Mouse (Mus musculus): ENCODE results near the gene Vmn1r128. TPM values are rescaled to one million over a fixed set of nuclear protein-coding genes. Genes with fewer than 3 reads are reported as not detected.
"Not testable (repeated sequence)": the region's sequence is repeated elsewhere in the genome, so short reads cannot be mapped to it uniquely, and the experiment has no call there.

Vmn1r128 gene
- total RNA-seq (2022): not detected

- not testable (repeated sequence) for DNase-seq (ENCODE audit: low spot score in 2 of 2)
Measured at GRCm38 (mm10) chr7:21349073-21349472, at the start of gene Vmn1r128. TSS of gene Vmn1r128 (plus strand) at chr7:21349373.

- DNase-seq (ENCODE audit: low spot score in 2 of 2): not testable (repeated sequence)
Measured at GRCm38 (mm10) chr7:21301367-21301766, 47.8 kb upstream of the Vmn1r128 start, which contains the start of gene Vmn1r126. TSS of gene Vmn1r126 (minus strand) at chr7:21301467.

GRCm38 (mm10) chr7:21319761-21320160 is 29.4 kb upstream of the Vmn1r128 start, which contains the start of gene Vmn1r127:
TSS of gene Vmn1r127 (minus strand) at chr7:21319861.
- not testable (repeated sequence) for DNase-seq (ENCODE audit: low spot score in 2 of 2)

- DNase-seq (ENCODE audit: low spot score in 2 of 2): not testable (repeated sequence)
Measured at GRCm38 (mm10) chr7:21361191-21361590, 12.0 kb downstream of the Vmn1r128 start, which contains the start of gene Vmn1r129. TSS of gene Vmn1r129 (minus strand) at chr7:21361291.

Other genes with a start within 250 kb of the Vmn1r128 start
- gene Vmn1r122, start 215.2 kb upstream of the Vmn1r128 start, total RNA-seq (2022): not detected
- not detected for gene Vmn1r123, start 187.2 kb upstream of the Vmn1r128 start, total RNA-seq (2022)
- gene Gm5157, start 158.9 kb upstream of the Vmn1r128 start, total RNA-seq (2022): not detected
- not detected for gene Vmn1r124, start 88.8 kb upstream of the Vmn1r128 start, total RNA-seq (2022)
- gene Vmn1r125, start 77.2 kb upstream of the Vmn1r128 start, total RNA-seq (2022): not detected
- gene Vmn1r126, start 47.9 kb upstream of the Vmn1r128 start, total RNA-seq (2022): not detected
- gene Vmn1r127, start 29.5 kb upstream of the Vmn1r128 start, total RNA-seq (2022): not detected
- not detected for gene Vmn1r129, start 11.9 kb downstream of the Vmn1r128 start, total RNA-seq (2022)
- gene Gm6882, start 83.4 kb downstream of the Vmn1r128 start, total RNA-seq (2022): not detected
- not detected for gene Vmn1r130, start 162.4 kb downstream of the Vmn1r128 start, total RNA-seq (2022)
- gene Vmn1r131, start 196.7 kb downstream of the Vmn1r128 start, total RNA-seq (2022): not detected